Mouse (Mus musculus) T-cell, adult 2 months (primary cell): Measurements from ENCODE around the gene BC048562.

ENCODE experiments used
- DNase-seq: peaks from one replicate; pipeline ENCODE4 v3.0.0; 2022; ENCODE audit warnings: low spot score

The BC048562 gene

GRCm38 (mm10) chr9:108451170-108451493 lies 14.8 kb downstream of the BC048562 start:
- no peak for DNase-seq

- DNase-seq = no peak
These were observed 15.4 kb downstream of the BC048562 start for GRCm38 (mm10) chr9:108451519-108452160.

- peak; percentile 78 for DNase-seq
These were observed 16.1 kb downstream of the BC048562 start for GRCm38 (mm10) chr9:108452291-108452906.

DNA sequence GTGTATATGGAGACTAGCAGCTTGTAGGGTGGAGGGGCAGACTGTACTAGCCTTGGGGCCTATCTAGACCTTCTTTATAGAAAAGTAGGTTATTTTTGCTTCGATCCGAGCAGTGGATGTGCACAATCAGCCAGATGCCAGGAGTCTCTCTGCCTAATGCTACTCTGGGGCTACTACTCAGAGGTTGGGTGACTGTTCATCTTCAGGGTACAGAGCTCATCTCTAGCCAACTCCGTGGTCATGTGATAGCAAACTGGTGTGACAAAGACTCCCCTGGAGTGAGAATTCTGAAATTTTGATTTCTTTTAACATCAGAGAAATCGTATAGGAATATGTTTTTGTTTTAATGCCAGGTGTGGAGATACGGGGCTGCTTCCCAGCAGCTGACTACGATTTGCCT lies 16.6 kb downstream of the BC048562 start:
- DNase-seq = no peak

DNA sequence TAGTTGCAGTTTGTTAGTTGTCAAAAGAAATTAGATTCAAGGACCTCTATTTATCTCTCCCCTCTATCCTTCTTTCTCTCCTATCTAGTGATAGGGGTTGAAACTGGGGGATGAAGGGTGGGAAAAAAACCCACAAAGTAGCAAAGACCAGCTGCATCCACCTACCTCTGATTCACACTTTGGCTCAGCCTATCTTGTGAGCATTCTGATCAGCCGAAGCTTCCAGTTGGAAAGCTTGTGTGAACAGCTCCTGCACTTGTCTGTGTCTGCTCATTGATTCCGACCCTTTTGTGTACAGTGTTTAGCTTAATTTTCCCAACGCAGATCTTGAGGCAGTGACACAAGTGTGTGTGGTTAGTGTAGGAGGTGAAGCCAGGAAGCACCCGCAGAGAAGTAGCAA lies 17.2 kb downstream of the BC048562 start:
- no peak for DNase-seq

DNA sequence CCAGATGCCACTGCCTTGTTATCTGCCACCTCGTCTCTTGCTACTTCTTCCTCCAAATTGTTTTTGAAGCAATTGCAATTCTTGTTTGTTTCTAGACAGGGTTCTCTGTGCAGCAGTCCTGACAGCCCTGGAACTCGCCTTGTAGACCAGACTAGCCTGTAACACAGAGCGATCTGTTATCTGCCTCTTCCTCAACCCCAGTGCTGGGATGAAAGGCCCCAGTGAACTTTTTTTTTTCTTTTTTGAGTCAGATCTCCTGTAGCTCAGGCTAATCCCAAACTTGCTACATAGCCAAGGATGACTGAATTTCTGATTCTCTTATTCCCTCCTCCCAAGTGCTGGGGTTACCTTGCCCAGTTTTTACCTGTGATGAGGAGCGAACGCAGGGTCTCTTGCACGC lies 18.1 kb downstream of the BC048562 start:
- DNase-seq = no peak

- no peak for DNase-seq
These were observed 19.7 kb downstream of the BC048562 start for GRCm38 (mm10) chr9:108455747-108456571.

DNA sequence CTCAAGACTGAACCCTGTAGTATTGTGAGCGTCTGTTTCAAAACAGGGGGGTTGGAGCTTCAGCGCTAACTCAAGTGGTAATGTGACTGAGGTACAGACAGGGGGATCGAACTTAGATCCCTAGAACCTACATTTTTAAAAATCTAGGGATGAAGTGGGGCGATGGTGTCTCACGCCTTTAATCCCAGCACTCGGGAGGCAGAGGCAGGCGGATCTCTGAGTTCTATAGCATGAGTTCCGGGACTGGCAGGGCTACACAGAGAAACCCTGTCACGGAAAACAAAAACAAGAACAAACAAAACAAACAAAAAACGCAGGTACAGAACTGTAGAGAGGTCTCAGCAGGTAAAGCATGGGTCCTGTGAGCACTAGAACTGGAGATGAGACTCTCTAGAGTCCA lies 20.7 kb downstream of the BC048562 start:
- DNase-seq = no peak

DNA sequence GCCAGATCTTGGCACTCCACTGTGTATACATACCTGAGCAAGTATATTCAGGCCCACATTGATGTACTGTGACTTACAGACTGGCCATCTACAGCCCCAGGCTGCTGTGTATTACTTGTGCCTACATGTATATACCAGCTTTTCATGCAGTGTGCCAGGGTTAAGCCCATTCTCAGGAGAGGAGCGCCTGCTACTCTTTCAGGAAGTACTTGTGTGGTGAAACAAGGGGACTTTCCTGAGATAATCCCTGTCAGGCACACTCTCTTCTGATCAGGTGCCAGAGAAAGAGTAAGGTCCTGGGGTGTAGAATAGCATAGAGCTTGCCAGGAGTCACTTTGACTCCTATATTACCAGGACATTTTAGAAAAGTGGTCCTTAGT lies 23.6 kb downstream of the BC048562 start:
- no peak for DNase-seq

DNA sequence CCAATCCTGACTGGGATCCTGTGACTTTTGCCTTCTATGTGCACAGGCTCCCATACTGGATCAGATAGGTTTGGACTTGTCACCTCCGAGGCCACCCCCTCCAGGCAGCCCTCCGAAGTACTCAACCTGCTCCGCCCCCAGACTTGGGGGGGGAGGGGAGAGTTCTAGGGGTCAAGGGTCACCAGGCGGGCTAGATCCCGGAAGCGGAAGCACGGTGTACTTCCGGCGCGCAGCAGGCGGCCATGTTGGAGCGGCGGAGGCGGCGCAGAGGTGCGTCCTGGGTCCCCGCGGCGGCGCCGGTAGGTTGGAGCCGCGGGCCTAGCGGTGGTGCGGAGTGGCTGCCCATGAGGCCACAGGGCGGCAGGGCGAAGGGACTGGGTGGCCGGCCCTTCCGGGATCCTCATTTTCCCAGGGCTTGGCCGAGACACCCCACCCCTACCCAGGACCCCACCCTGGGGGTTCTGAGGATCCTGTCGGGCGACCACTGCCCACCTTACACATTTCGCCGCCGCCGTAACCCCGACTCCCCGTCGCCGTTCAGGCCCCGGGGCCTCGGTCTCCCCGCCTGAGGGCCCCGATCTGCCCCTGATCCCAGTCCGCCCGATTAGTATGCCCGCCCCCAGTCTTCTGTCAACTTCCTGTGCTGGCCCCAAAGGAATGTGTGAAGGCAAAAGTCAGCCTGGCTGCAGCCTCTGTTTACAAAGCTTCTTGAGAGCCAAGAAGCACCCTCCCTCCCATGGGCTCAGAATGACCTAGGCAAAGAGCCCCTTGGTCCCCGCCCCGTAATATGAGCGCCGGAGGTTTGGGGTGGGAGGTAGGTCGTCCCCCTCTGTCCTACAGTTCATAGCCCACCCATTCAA lies 24.3 kb downstream of the BC048562 start, which contains the start of gene Ccdc71:
Gene Ccdc71, plus strand, starts transcription at position 209 of the 860 bp plus-strand sequence.
- DNase-seq = peak; percentile 82

DNA sequence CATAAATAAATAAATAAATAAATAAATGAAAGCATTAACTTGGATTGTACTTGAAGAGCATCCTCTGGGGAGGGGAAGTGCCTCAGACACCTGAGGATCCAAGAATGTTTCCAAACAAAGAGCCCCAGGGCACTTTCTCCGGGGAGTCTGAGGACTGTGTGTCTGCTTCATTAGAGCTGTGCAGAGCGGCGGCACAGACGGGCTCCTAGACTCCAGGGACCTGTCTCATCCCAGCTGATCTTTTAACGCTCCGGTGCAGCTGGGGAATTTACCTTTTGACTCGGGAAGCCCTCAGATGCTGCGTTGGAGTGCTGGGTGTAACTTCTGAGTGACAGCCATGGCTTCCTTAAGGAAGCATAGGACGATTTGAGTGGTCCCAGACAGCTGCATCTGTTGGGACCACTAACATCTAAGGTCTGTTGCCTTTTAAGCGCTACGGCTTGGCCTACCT lies 24.9 kb downstream of the BC048562 start, which contains the start of gene Klhdc8b:
Gene Klhdc8b, minus strand, starts transcription at position 401 of the 451 bp plus-strand sequence.
- DNase-seq = no peak

GRCm38 (mm10) chr9:108461675-108462074 lies 25.4 kb downstream of the BC048562 start:
- no peak for DNase-seq

DNA sequence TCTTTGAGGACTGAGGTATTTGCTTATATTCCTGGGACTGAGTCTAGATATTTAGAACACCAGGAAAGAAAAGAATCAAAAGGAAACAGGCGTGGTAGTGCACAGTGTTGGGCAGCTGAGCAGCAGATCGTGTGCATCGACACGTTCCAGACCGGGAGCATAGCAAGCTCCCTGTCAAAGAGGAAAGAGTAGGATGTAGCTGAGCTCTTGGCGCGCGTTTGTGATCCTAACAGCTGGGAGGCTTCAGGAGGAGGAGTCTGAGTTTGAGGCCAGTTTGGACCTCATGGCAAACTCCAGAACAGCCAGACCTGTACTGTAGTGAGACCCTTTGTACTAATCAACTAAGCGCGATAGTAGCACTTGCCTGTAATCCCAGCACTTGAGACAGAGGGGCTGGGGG lies 25.9 kb downstream of the BC048562 start:
- no peak for DNase-seq

DNA sequence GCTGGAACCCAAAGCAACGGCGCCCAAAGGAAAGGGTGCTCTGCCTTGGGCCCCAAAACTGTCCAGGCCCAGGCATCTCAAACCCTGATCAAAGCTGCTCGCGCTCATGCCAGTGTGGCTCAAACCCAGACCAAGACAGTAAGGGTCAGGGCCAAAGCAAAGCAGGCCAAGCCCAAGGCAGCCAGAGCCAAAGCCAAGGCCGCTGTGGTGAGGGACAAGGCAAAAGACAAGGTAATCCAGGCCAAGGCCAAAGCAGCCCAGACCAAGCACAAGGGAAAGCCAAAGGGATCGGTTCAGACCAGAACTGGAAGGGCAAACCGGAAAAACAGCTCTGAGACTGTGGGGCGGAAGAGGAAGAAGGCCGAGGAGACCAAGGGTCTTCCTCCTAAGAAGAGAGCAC lies 27.4 kb downstream of the BC048562 start:
- DNase-seq = no peak

DNA sequence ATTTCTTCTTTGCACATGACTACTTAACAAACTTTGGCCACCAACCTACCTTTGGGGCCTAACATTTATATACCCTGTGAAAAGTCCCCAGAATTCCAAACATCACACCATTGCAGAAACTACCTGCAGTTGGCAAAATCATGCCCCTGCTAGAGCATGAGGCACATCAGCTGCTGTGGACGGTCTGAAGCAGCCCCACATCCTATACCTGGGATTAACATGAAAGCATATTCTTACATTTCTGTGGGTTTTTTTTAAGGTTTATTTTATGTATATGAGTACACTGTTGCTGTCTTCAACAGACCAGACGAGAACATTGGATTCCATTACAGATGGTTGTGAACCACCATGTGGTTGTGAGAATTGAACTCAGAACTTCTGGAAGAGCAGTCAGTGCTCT lies 29.9 kb downstream of the BC048562 start:
- DNase-seq = no peak

DNA sequence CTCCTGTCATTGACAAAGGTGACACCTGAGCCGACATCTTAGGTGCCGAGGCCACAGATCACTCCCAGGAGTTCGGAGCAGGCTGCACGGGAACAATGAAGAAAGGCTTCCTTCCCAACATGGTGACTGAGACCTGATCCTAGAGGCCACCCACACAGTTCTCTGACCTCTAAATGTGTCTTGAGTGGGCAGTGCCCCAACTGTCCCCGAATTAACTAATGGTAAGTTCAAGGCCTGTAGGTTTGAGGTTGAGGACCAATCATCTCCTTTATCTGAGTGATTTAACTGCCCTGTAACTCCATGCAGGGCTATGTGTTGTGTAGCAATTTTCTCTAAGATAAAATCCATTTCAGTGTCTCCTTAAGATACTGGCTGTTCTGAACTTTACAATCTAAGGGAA lies 33.1 kb downstream of the BC048562 start:
- DNase-seq = no peak

- no peak for DNase-seq
These were observed 33.6 kb downstream of the BC048562 start for GRCm38 (mm10) chr9:108469845-108470244.

- no peak for DNase-seq
These were observed 38.2 kb downstream of the BC048562 start for GRCm38 (mm10) chr9:108474528-108474927.

GRCm38 (mm10) chr9:108478638-108479156 lies 42.4 kb downstream of the BC048562 start:
- DNase-seq = no peak

DNA sequence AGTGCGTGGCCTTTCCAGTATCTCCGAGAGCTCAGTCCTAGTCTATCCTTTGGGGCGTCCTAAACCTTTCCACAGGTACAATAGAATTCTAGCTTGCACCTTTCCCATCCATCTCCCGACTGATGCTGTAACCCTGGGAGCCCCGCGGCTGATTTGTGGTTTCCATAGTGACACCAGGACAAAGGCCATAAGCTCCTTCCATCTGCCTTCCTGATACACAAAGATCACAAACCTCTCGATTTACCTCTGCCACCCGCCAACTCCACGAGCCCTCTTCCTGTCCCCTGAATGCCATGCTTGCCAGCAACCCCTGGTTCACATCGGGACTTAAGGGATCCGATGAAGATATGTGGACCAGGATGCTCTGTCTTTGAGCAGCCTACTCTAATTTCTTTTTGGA lies 43.0 kb downstream of the BC048562 start:
- no peak for DNase-seq

GRCm38 (mm10) chr9:108479721-108480351 lies 43.6 kb downstream of the BC048562 start, which contains the start of gene Lamb2:
TSS of gene Lamb2 (plus strand) at chr9:108479736.
- no peak for DNase-seq
